Mouse (Mus musculus) frontal cortex, postnatal 10 days (tissue): ENCODE measurements around the gene Lrrc1.

Experiments
- DNase-seq, 2 experiments: peaks; one replicate each; pipeline ENCODE4 v3.0.0; 2022; ENCODE audit warnings: low spot score in 2 of 2, mixed read lengths in 1 of 2

Lrrc1 gene

GRCm38 (mm10) chr9:77427292-77428114 is 117.2 kb downstream of the Lrrc1 start:
- DNase-seq = no peak

GRCm38 (mm10) chr9:77426110-77426509 is 118.6 kb downstream of the Lrrc1 start:
- DNase-seq = no peak

GRCm38 (mm10) chr9:77425553-77425952 is 119.1 kb downstream of the Lrrc1 start:
- no peak for DNase-seq

GRCm38 (mm10) chr9:77420200-77420585 is 124.5 kb downstream of the Lrrc1 start:
- DNase-seq = no peak

- DNase-seq = no peak
Observed at GRCm38 (mm10) chr9:77419501-77420199, 125.0 kb downstream of the Lrrc1 start.

- no peak for DNase-seq
Observed at GRCm38 (mm10) chr9:77418800-77419199, 125.9 kb downstream of the Lrrc1 start.

- no peak for DNase-seq
Observed at GRCm38 (mm10) chr9:77416486-77416885, 128.2 kb downstream of the Lrrc1 start.

GRCm38 (mm10) chr9:77416002-77416401 is 128.7 kb downstream of the Lrrc1 start:
- no peak for DNase-seq

GRCm38 (mm10) chr9:77411830-77412425 is 132.7 kb downstream of the Lrrc1 start:
- no peak for DNase-seq

GRCm38 (mm10) chr9:77410968-77411367 is 133.7 kb downstream of the Lrrc1 start:
- DNase-seq = no peak

GRCm38 (mm10) chr9:77410524-77410923 is 134.1 kb downstream of the Lrrc1 start:
- no peak for DNase-seq

- DNase-seq = no peak
Observed at GRCm38 (mm10) chr9:77408053-77408603, 136.5 kb downstream of the Lrrc1 start.

- no peak for DNase-seq
Observed at GRCm38 (mm10) chr9:77406906-77407305, 137.8 kb downstream of the Lrrc1 start.

GRCm38 (mm10) chr9:77404458-77404857 is 140.2 kb downstream of the Lrrc1 start:
- no peak for DNase-seq

GRCm38 (mm10) chr9:77403961-77404360 is 140.7 kb downstream of the Lrrc1 start:
- no peak for DNase-seq

- DNase-seq = no peak
Observed at GRCm38 (mm10) chr9:77402971-77403370, 141.7 kb downstream of the Lrrc1 start.

GRCm38 (mm10) chr9:77399801-77400200 is 144.9 kb downstream of the Lrrc1 start:
- DNase-seq = no peak

GRCm38 (mm10) chr9:77398856-77399631 is 145.6 kb downstream of the Lrrc1 start:
- DNase-seq = no peak

GRCm38 (mm10) chr9:77397027-77397426 is 147.6 kb downstream of the Lrrc1 start:
- no peak for DNase-seq

GRCm38 (mm10) chr9:77391248-77391647 is 153.4 kb downstream of the Lrrc1 start:
- DNase-seq = no peak

GRCm38 (mm10) chr9:77388956-77389355 is 155.7 kb downstream of the Lrrc1 start:
- no peak for DNase-seq

- DNase-seq = no peak
Observed at GRCm38 (mm10) chr9:77386751-77387150, 157.9 kb downstream of the Lrrc1 start.
